Mouse (Mus musculus) midbrain, postnatal 0 days (tissue): Measurements from ENCODE around the gene Nudt1. TPM values are rescaled to one million over a fixed set of nuclear protein-coding genes. Genes with fewer than 3 reads are reported as not detected.

ENCODE experiments used
- ATAC-seq: fragments of 200-750 bp; cut with Nextera tagmentation; 2 replicates; pipeline ENCODE4 v1.8.0; 2017; ENCODE audit warnings: moderate number of reproducible peaks, mild to moderate bottlenecking, moderate TSS enrichment, moderate library complexity; ENCODE audit not compliant: low FRiP score
- DNase-seq: peaks from one replicate; pipeline ENCODE4 v3.0.0-alpha.2; 2015; ENCODE audit warnings: low spot score
- H3K27ac ChIP-seq: fragments of 300-500 bp; sonication (generic); 2 replicates; pipeline ENCODE4 v1.5.1; 2014; ENCODE audit warnings: low read depth, mild to moderate bottlenecking, low read length, mixed read lengths
- H3K27me3 ChIP-seq: fragments of 300-500 bp; sonication (generic); 2 replicates; pipeline ENCODE4 v1.6.1; 2014; ENCODE audit warnings: low read length, control low read depth, mixed read lengths; ENCODE audit not compliant: insufficient read depth
- H3K36me3 ChIP-seq: fragments of 300-500 bp; sonication (generic); 2 replicates; pipeline ENCODE4 v1.6.1; 2014; ENCODE audit warnings: low read length, control low read depth, mixed read lengths; ENCODE audit not compliant: insufficient read depth
- H3K4me1 ChIP-seq: fragments of 300-500 bp; sonication (generic); 2 replicates; pipeline ENCODE4 v1.6.1; 2014; ENCODE audit warnings: mild to moderate bottlenecking, control low read depth, antibody characterized with exemption, low read length, mixed read lengths; ENCODE audit not compliant: insufficient read depth
- H3K4me2 ChIP-seq: fragments of 300-500 bp; sonication (generic); 2 replicates; pipeline ENCODE4 v1.6.1; 2014; ENCODE audit warnings: low read depth, mild to moderate bottlenecking, low read length, mixed read lengths; ENCODE audit not compliant: poor library complexity, severe bottlenecking
- H3K4me3 ChIP-seq: fragments of 300-500 bp; sonication (generic); 2 replicates; pipeline ENCODE4 v1.5.1; 2014; ENCODE audit warnings: low read depth, mild to moderate bottlenecking, low read length, moderate library complexity
- H3K9ac ChIP-seq: fragments of 300-500 bp; sonication (generic); replicated peaks from 2 replicates; pipeline ENCODE4 v1.6.1; 2014; ENCODE audit warnings: mild to moderate bottlenecking, low read length, moderate library complexity, mixed read lengths; ENCODE audit not compliant: poor library complexity, severe bottlenecking
- H3K9me3 ChIP-seq: fragments of 300-500 bp; sonication (generic); 2 replicates; pipeline ENCODE4 v1.6.1; 2016; ENCODE audit warnings: low read length, control low read depth
- CTCF ChIP-seq: IDR thresholded peaks from 2 replicates; pipeline ENCODE4 v1.5.1; 2016; ENCODE audit warnings: antibody characterized with exemption, mild to moderate bottlenecking
- WGBS: fragments of 180-500 bp; shearing (Covaris S2); extraction: QIAGEN DNeasy Blood & Tissue Kit; methylation state at CpG from one replicate; pipeline ENCODE4 v1.1.7; 2014; 5-methylcytosine and 5-hydroxymethylcytosine counted together
- polyA plus RNA-seq: library from polyadenylated mRNA; unstranded; fragments of >200 nt; fragmentation: Nextera tagmentation; extraction: Ambion mirVana; gene quantifications from 2 replicates; pipeline ENCODE4 v1.2.1, GENCODE M21; 2015
- total RNA-seq: library from RNA; depleted of rRNA; stranded (reverse); fragments of >200 nt; gene quantifications from 2 replicates; pipeline ENCODE4 v1.2.3, GENCODE M21; 2014

The Nudt1 gene
- total and polyA plus RNA-seq, 2 experiments from 2014 or later, result 7.6 to 16.6 TPM

DNA sequence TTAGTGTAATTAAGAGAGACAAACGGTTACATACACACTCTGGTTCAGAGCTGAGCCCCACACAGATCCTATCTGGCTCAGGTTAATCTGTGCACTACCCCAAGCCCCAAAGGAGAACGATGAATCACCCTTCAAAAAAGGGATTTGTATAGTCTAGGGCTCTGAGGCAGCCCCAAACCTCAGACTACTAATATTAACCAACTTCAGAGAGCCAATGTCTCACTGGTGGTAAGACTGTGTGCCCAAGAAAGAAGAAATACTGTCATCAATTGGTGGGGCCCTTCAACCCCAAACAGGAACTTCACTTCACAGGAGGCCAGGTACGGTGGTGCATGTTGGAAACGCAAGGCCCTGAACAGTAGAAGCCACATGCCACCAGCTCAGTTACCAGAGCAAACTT is 23.8 kb downstream of the Nudt1 start:
- TF ChIP-seq CTCF, result no peak
- no peak overlapping the region for H3K4me2 ChIP-seq
- no peak overlapping the region for H3K4me3 ChIP-seq
- DNase-seq (no peak), ATAC-seq (no peak)
- H3K27me3 ChIP-seq, result no peaks in the 10 kb centered on the region
- H3K4me1 ChIP-seq, result no peaks in the 10 kb centered on the region
- H3K27ac ChIP-seq, result no peak overlapping the region
- H3K36me3 ChIP-seq, result peaks cover 42% of the 10 kb centered on the region
- 93% methylated on average over 4 of the region's 4 CpGs for WGBS
- no peak overlapping the region for H3K9ac ChIP-seq
- H3K9me3 ChIP-seq, result no peaks in the 10 kb centered on the region

DNA sequence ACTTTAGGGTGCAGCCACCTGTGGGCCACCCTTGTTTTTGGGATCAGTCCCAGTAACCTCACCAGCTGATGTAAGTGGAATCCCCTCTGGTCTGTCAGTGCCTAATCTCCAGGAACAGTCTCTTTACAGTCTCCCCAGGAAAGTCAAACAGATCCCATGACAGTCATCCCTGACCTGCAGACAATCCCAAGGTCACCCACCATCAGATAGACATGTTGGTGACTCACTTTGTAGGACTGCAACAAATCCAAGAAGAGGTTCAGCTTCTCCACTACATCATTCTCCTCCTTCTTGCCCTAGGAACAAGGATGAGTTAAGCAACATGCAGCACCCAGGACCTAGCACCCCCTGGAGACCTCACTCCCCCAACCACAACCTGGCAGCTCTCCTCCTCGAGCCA is 24.6 kb downstream of the Nudt1 start:
- Histone ChIP-seq H3K4me3 (no peak overlapping the region), H3K4me2 (no peak overlapping the region), H3K9ac (no peak overlapping the region), H3K9me3 (no peaks in the 10 kb centered on the region), H3K27me3 (no peaks in the 10 kb centered on the region), H3K27ac (no peak overlapping the region), H3K4me1 (no peaks in the 10 kb centered on the region), H3K36me3 (peaks cover 35% of the 10 kb centered on the region)
- ATAC-seq, result no peak
- 89% methylated on average over 1 of the region's 1 CpGs for WGBS
- no peak for TF ChIP-seq CTCF
- no peak for DNase-seq

DNA sequence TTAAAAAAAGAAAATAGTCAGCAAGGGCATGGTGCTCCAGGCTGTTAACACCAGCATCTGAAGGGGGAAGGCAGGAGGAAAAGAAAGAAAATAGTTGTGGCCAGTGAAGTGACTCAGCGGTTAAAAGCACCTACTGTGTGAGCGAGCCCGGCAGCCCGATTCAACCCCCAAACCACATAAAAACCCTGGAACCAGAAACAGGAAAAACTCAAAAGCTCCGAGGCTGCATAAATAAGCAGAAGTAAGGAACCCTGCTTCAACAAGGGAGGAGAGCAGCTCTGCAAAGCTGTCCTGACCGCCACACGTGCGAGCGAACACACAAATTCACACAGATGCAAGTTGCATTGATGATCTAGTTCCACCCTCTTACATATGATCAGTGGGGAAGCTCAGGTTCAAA is 28.4 kb downstream of the Nudt1 start:
- Histone ChIP-seq H3K4me1 (no peaks in the 10 kb centered on the region), H3K9ac (no peak overlapping the region), H3K4me3 (no peak overlapping the region), H3K4me2 (no peak overlapping the region), H3K27ac (no peak overlapping the region), H3K9me3 (no peaks in the 10 kb centered on the region), H3K27me3 (no peaks in the 10 kb centered on the region), H3K36me3 (peaks cover 43% of the 10 kb centered on the region)
- no peak for TF ChIP-seq CTCF
- ATAC-seq, result no peak
- WGBS, result 92% methylated on average over 9 of the region's 9 CpGs
- no peak for DNase-seq

DNA sequence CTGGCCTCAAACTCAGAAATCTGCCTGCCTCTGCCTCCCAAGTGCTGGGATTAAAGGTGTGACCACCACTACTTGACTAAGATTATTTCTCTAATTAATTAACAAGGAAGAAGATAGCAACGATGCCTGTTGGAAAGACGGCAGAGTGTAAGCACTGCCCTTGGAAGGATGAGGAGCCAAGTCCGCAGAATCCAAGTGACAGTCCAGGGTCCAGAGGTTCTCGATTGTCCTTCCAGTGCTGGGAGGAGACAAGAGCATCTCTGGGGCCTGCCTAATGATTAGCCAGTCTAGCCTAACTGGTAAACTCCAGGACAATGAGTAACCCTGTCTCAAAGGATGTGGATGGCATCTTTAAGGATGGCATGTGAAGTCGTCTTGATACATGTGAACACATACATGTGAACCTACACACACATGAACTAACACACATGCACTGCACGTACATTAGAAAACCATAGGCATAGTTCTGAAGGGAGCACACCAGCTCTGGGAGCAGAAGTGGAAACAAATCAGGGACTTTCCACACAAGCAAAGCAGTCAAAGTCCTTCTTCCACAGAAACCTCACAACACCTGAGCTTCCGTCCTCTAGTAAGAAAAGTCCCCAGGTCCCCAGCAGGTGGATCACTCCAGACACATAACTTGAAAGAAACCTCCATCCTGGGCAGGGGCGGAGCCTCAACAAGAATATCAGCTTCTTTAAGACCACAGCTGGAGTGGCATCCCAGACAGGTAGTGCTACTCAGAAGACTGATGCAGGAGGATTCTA is 29.5 kb downstream of the Nudt1 start:
- no peak for TF ChIP-seq CTCF
- Histone ChIP-seq H3K27ac (no peak overlapping the region), H3K4me1 (no peaks in the 10 kb centered on the region), H3K9ac (no peak overlapping the region), H3K4me3 (no peak overlapping the region), H3K4me2 (no peak overlapping the region), H3K9me3 (no peaks in the 10 kb centered on the region), H3K27me3 (no peaks in the 10 kb centered on the region), H3K36me3 (peaks cover 42% of the 10 kb centered on the region)
- DNase-seq, result no peak
- no peak for ATAC-seq
- 97% methylated on average over 8 of the region's 8 CpGs for WGBS

DNA sequence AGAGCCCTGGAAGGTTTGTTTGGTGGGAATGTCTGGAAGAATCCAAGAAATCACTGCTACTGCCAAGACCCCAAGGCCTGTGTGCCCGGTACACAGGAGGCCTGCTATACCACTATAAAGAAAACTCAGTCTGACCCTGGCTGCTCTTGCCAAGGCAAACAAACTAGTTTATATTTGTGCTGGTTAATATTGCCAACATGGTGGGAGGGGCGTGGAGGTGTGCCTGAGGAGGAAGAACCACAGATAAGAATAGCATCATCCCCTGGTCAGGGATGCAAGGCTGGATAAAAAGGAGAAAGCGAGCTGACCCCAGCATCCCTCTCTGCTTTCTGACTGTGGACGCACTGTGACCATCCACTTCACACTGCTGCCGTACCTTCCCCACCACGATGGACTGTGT is 30.9 kb downstream of the Nudt1 start:
- TF ChIP-seq CTCF, result no peak
- no peaks in the 10 kb centered on the region for H3K9me3 ChIP-seq
- WGBS, result 98% methylated on average over 6 of the region's 6 CpGs
- no peak for ATAC-seq
- H3K4me1 ChIP-seq, result no peaks in the 10 kb centered on the region
- no peaks in the 10 kb centered on the region for H3K27me3 ChIP-seq
- DNase-seq, result no peak
- H3K9ac ChIP-seq, result no peak overlapping the region
- no peak overlapping the region for H3K4me3 ChIP-seq
- H3K36me3 ChIP-seq, result peaks cover 43% of the 10 kb centered on the region
- H3K4me2 ChIP-seq, result no peak overlapping the region
- no peak overlapping the region for H3K27ac ChIP-seq

DNA sequence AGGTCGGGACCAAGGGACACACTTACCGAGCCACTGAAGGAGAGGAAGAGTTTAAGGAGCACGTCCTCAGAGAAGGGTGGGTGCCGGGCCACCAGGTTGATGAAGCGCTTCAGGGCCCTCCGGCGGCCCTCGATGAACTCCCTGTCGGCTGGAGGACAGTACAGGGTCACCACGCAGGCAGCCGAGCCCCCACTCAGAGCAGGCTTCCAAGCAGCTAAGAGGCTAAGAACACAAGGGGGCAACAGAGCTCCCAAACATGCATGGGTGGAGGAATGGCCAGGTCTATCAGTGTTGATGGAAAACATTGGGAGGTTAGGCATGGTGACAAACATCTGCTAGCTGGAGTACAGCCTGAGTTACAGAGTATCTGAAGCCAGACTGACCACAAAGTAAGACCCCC is 34.5 kb downstream of the Nudt1 start:
- ATAC-seq (no peak), DNase-seq (no peak)
- Histone ChIP-seq H3K9ac (0 out of 2 replicates have a peak overlapping the region, but pooled peaks have one; percentile 24), H3K27ac (no peak overlapping the region), H3K4me2 (no peak overlapping the region), H3K4me3 (no peak overlapping the region), H3K4me1 (no peaks in the 10 kb centered on the region), H3K9me3 (no peaks in the 10 kb centered on the region), H3K27me3 (no peaks in the 10 kb centered on the region), H3K36me3 (peaks cover 57% of the 10 kb centered on the region)
- WGBS, result 88% methylated on average over 11 of the region's 11 CpGs
- TF ChIP-seq CTCF, result peak; percentile 39
